Mouse (Mus musculus) forebrain, embryonic 15.5 days (tissue): ENCODE results near the gene Clrn3. TPM values are rescaled to one million over a fixed set of nuclear protein-coding genes. Genes with fewer than 3 reads are reported as not detected.

Experiments
- ATAC-seq: fragments of 200-750 bp; cut with Nextera tagmentation; replicated peaks from 2 replicates; pipeline ENCODE4 v1.8.0; 2017; ENCODE audit warnings: mild to moderate bottlenecking, moderate TSS enrichment, moderate library complexity
- H3K27ac ChIP-seq: fragments of 300-500 bp; sonication (generic); replicated peaks from 2 replicates; pipeline ENCODE4 v1.5.1; 2015; ENCODE audit warnings: mild to moderate bottlenecking, inconsistent platforms
- H3K27me3 ChIP-seq: fragments of 300-500 bp; sonication (generic); 2 replicates; pipeline ENCODE4 v1.6.1; 2015; ENCODE audit warnings: inconsistent platforms
- H3K36me3 ChIP-seq: fragments of 300-500 bp; sonication (generic); 2 replicates; pipeline ENCODE4 v1.6.1; 2015; ENCODE audit warnings: mild to moderate bottlenecking, inconsistent platforms
- H3K4me1 ChIP-seq: fragments of 300-500 bp; sonication (generic); 2 replicates; pipeline ENCODE4 v1.6.1; 2015; ENCODE audit warnings: inconsistent platforms
- H3K4me2 ChIP-seq: fragments of 300-500 bp; sonication (generic); replicated peaks from 2 replicates; pipeline ENCODE4 v1.6.1; 2015; ENCODE audit warnings: mild to moderate bottlenecking, inconsistent platforms
- H3K4me3 ChIP-seq: fragments of 300-500 bp; sonication (generic); 2 replicates; pipeline ENCODE4 v1.5.1; 2015; ENCODE audit warnings: mild to moderate bottlenecking, inconsistent platforms
- H3K9ac ChIP-seq: fragments of 300-500 bp; sonication (generic); replicated peaks from 2 replicates; pipeline ENCODE4 v1.6.1; 2015; ENCODE audit warnings: mild to moderate bottlenecking, inconsistent platforms
- H3K9me3 ChIP-seq: fragments of 300-500 bp; sonication (generic); 2 replicates; pipeline ENCODE4 v1.6.1; 2016; ENCODE audit warnings: inconsistent platforms
- WGBS: fragments of 180-500 bp; shearing (Covaris S2); methylation state at CpG from one replicate; pipeline ENCODE4 v1.1.7; 2015; ENCODE audit warnings: mixed read lengths; 5-methylcytosine and 5-hydroxymethylcytosine counted together
- polyA plus RNA-seq: library from polyadenylated mRNA; unstranded; fragments of >200 nt; fragmentation: Nextera tagmentation; extraction: Ambion mirVana; gene quantifications from 2 replicates; pipeline ENCODE4 v1.2.1, GENCODE M21; 2015

Gene Clrn3
- polyA plus RNA-seq, 1 experiment from 2014 or later = not detected

- H3K9me3 ChIP-seq = no peaks in the 10 kb centered on the region
- H3K4me3 ChIP-seq = no peak overlapping the region
- 0 out of 2 replicates have a peak overlapping the region, but pooled peaks have one; percentile 31 for H3K27ac ChIP-seq
- no peak overlapping the region for H3K9ac ChIP-seq
- H3K27me3 ChIP-seq = peaks cover 9% of the 10 kb centered on the region; the same call in 1 of the 2 replicates
- WGBS = 2% methylated on average over 10 of the region's 10 CpGs
- H3K4me1 ChIP-seq = peaks cover 19% of the 10 kb centered on the region
- H3K4me2 ChIP-seq = no peak overlapping the region
- ATAC-seq = peak; percentile 33; the same call in 1 of the 2 replicates
- H3K36me3 ChIP-seq = no peaks in the 10 kb centered on the region
Observed at GRCm38 (mm10) chr7:135485116-135485795, 43.2 kb downstream of the Clrn3 start.

- WGBS = 27% methylated on average over 11 of the region's 11 CpGs
- no peak for ATAC-seq
- H3K9ac ChIP-seq = no peak overlapping the region
- H3K27ac ChIP-seq = no peak overlapping the region
- no peaks in the 10 kb centered on the region for H3K36me3 ChIP-seq
- no peak overlapping the region for H3K4me2 ChIP-seq
- peaks cover 9% of the 10 kb centered on the region; the same call in 1 of the 2 replicates for H3K27me3 ChIP-seq
- H3K9me3 ChIP-seq = no peaks in the 10 kb centered on the region
- H3K4me1 ChIP-seq = peaks cover 26% of the 10 kb centered on the region
- H3K4me3 ChIP-seq = no peak overlapping the region
Observed at GRCm38 (mm10) chr7:135484341-135484740, 44.1 kb downstream of the Clrn3 start.

- peaks cover 9% of the 10 kb centered on the region; the same call in 1 of the 2 replicates for H3K27me3 ChIP-seq
- H3K4me2 ChIP-seq = no peak overlapping the region
- 36% methylated on average over 6 of the region's 6 CpGs for WGBS
- H3K9ac ChIP-seq = no peak overlapping the region
- no peak overlapping the region for H3K4me3 ChIP-seq
- peaks cover 31% of the 10 kb centered on the region for H3K4me1 ChIP-seq
- ATAC-seq = no peak
- no peak overlapping the region for H3K27ac ChIP-seq
- no peaks in the 10 kb centered on the region for H3K9me3 ChIP-seq
- no peaks in the 10 kb centered on the region for H3K36me3 ChIP-seq
Observed at GRCm38 (mm10) chr7:135483751-135484150, 44.7 kb downstream of the Clrn3 start.

GRCm38 (mm10) chr7:135481150-135481549 is 47.3 kb downstream of the Clrn3 start:
- Histone ChIP-seq H3K4me2 (no peak overlapping the region), H3K4me3 (no peak overlapping the region), H3K27me3 (peaks cover 9% of the 10 kb centered on the region; the same call in 1 of the 2 replicates), H3K27ac (no peak overlapping the region), H3K9ac (no peak overlapping the region), H3K9me3 (no peaks in the 10 kb centered on the region), H3K36me3 (no peaks in the 10 kb centered on the region), H3K4me1 (peaks cover 28% of the 10 kb centered on the region)
- no peak for ATAC-seq
- 69% methylated on average over 7 of the region's 7 CpGs for WGBS

- ATAC-seq = peak; percentile 38; the same call in 1 of the 2 replicates
Observed at GRCm38 (mm10) chr7:135479912-135480311, 48.5 kb downstream of the Clrn3 start.

GRCm38 (mm10) chr7:135479322-135479880 is 49.1 kb downstream of the Clrn3 start:
- no peak overlapping the region for H3K9ac ChIP-seq
- H3K4me2 ChIP-seq = peak overlapping the region; percentile 19
- H3K9me3 ChIP-seq = no peaks in the 10 kb centered on the region
- peak overlapping the region; percentile 32 for H3K27ac ChIP-seq
- H3K36me3 ChIP-seq = no peaks in the 10 kb centered on the region
- no peak overlapping the region for H3K4me3 ChIP-seq
- 10% methylated on average over 10 of the region's 10 CpGs for WGBS
- H3K27me3 ChIP-seq = peaks cover 8% of the 10 kb centered on the region; the same call in 1 of the 2 replicates
- peaks cover 14% of the 10 kb centered on the region for H3K4me1 ChIP-seq
- peak; percentile 43 for ATAC-seq

More at GRCm38 (mm10) chr7:135479912-135480311, 48.5 kb downstream of the Clrn3 start:
- Histone ChIP-seq H3K27me3 (peaks cover 9% of the 10 kb centered on the region; the same call in 1 of the 2 replicates), H3K4me3 (no peak overlapping the region), H3K4me2 (peak overlapping the region; percentile 19; the same call in 1 of the 2 replicates), H3K9me3 (no peaks in the 10 kb centered on the region), H3K9ac (no peak overlapping the region), H3K27ac (peak overlapping the region; percentile 32; the same call in 1 of the 2 replicates), H3K4me1 (peaks cover 15% of the 10 kb centered on the region), H3K36me3 (no peaks in the 10 kb centered on the region)
- WGBS = 56% methylated on average over 6 of the region's 6 CpGs

- Histone ChIP-seq H3K27me3 (no peaks in the 10 kb centered on the region), H3K36me3 (no peaks in the 10 kb centered on the region), H3K27ac (no peak overlapping the region), H3K9ac (no peak overlapping the region), H3K4me2 (no peak overlapping the region), H3K9me3 (no peaks in the 10 kb centered on the region), H3K4me3 (no peak overlapping the region), H3K4me1 (peaks cover 14% of the 10 kb centered on the region)
- WGBS = 61% methylated on average over 5 of the region's 5 CpGs
- no peak for ATAC-seq
Observed at GRCm38 (mm10) chr7:135477256-135477655, 51.2 kb downstream of the Clrn3 start.

- 70% methylated on average over 8 of the region's 8 CpGs for WGBS
- no peak for ATAC-seq
- H3K4me2 ChIP-seq = no peak overlapping the region
- H3K4me3 ChIP-seq = no peak overlapping the region
- no peaks in the 10 kb centered on the region for H3K36me3 ChIP-seq
- H3K4me1 ChIP-seq = peaks cover 14% of the 10 kb centered on the region
- no peaks in the 10 kb centered on the region for H3K27me3 ChIP-seq
- no peaks in the 10 kb centered on the region for H3K9me3 ChIP-seq
- H3K27ac ChIP-seq = no peak overlapping the region
- H3K9ac ChIP-seq = no peak overlapping the region
Observed at GRCm38 (mm10) chr7:135475981-135476380, 52.5 kb downstream of the Clrn3 start.

GRCm38 (mm10) chr7:135470319-135470718 is 58.1 kb downstream of the Clrn3 start:
- H3K36me3 ChIP-seq = no peaks in the 10 kb centered on the region
- no peak for ATAC-seq
- no peak overlapping the region for H3K4me2 ChIP-seq
- H3K27ac ChIP-seq = no peak overlapping the region
- no peaks in the 10 kb centered on the region for H3K9me3 ChIP-seq
- 74% methylated on average over 5 of the region's 5 CpGs for WGBS
- peaks cover 10% of the 10 kb centered on the region for H3K4me1 ChIP-seq
- H3K9ac ChIP-seq = no peak overlapping the region
- no peaks in the 10 kb centered on the region for H3K27me3 ChIP-seq
- H3K4me3 ChIP-seq = no peak overlapping the region

- H3K9me3 ChIP-seq = no peaks in the 10 kb centered on the region
- ATAC-seq = no peak
- H3K27me3 ChIP-seq = no peaks in the 10 kb centered on the region
- 49% methylated on average over 7 of the region's 7 CpGs for WGBS
- peaks cover 14% of the 10 kb centered on the region for H3K4me1 ChIP-seq
- H3K9ac ChIP-seq = no peak overlapping the region
- H3K4me3 ChIP-seq = no peak overlapping the region
- no peak overlapping the region for H3K27ac ChIP-seq
- no peak overlapping the region for H3K4me2 ChIP-seq
- no peaks in the 10 kb centered on the region for H3K36me3 ChIP-seq
Observed at GRCm38 (mm10) chr7:135468631-135469030, 59.8 kb downstream of the Clrn3 start.

- Histone ChIP-seq H3K9me3 (no peaks in the 10 kb centered on the region), H3K9ac (peak overlapping the region; percentile 13; the same call in 1 of the 2 replicates), H3K4me1 (peaks cover 14% of the 10 kb centered on the region), H3K4me2 (peak overlapping the region; percentile 34), H3K27me3 (no peaks in the 10 kb centered on the region), H3K36me3 (no peaks in the 10 kb centered on the region), H3K27ac (no peak overlapping the region; the same call in 1 of the 2 replicates), H3K4me3 (peak overlapping the region; percentile 20)
- peak; percentile 73 for ATAC-seq
- WGBS = 2% methylated on average over 12 of the region's 12 CpGs
Observed at GRCm38 (mm10) chr7:135465293-135465692, 63.2 kb downstream of the Clrn3 start.

GRCm38 (mm10) chr7:135464689-135465259 is 63.7 kb downstream of the Clrn3 start:
- no peaks in the 10 kb centered on the region for H3K36me3 ChIP-seq
- peak; percentile 55; the same call in 1 of the 2 replicates for ATAC-seq
- no peak overlapping the region for H3K9ac ChIP-seq
- 32% methylated on average over 3 of the region's 3 CpGs for WGBS
- H3K9me3 ChIP-seq = no peaks in the 10 kb centered on the region
- peaks cover 14% of the 10 kb centered on the region for H3K4me1 ChIP-seq
- H3K4me2 ChIP-seq = no peak overlapping the region
- H3K27me3 ChIP-seq = no peaks in the 10 kb centered on the region
- no peak overlapping the region for H3K27ac ChIP-seq
- no peak overlapping the region for H3K4me3 ChIP-seq
